Mouse (Mus musculus): ENCODE measurements at regions not wholly inside any gene's neighbourhood (a gene's known extent, or its start where the extent isn't known, plus 50 kb on each side); places are given as distances from the start of the nearest gene placed in this dataset.

GRCm38 (mm10) chr12:15741219-15741618 lies 75.5 kb downstream of the Trib2 start:
- Histone ChIP-seq H3K4me3 (ENCODE audit: insufficient read depth, low read length) (no peak overlapping the region), H3K4me1 (ENCODE audit: control insufficient read depth, insufficient read depth, low read length) (no peaks in the 10 kb centered on the region), H3K27ac (ENCODE audit: insufficient read depth, low read depth, low read length) (no peak overlapping the region)
- TF ChIP-seq CTCF (IDR thresholded peaks at IDR 0.05; ENCODE audit: low read depth, low read length) (no peak), POLR2A (IDR thresholded peaks at IDR 0.05; ENCODE audit: borderline replicate concordance, low read depth, low read length) (no peak)

DNA sequence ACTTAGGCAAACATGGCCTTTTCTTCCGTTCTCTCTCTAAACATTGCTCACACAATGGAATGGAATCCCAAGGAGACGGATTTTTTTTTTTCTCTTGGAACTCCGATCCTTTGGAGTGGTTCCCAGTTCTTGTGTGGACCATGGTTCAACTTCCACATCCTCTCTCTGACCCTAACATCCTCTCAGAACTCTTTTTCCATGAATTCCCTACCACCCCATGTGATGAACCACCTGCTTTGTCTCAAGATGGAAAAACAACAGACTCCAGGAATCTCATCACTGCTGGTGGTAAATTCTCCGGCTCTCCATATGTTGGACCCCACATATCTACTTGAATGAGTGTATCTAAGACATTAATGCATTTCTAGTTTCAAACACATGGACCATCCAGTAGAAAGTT lies 77.7 kb downstream of the Trib2 start:
- Histone ChIP-seq H3K4me3 (ENCODE audit: insufficient read depth, low read length) (no peak overlapping the region), H3K27ac (ENCODE audit: insufficient read depth, low read depth, low read length) (no peak overlapping the region), H3K4me1 (ENCODE audit: control insufficient read depth, insufficient read depth, low read length) (no peaks in the 10 kb centered on the region)
- no peak for TF ChIP-seq CTCF (IDR thresholded peaks at IDR 0.05; ENCODE audit: low read depth, low read length)
- TF ChIP-seq POLR2A (IDR thresholded peaks at IDR 0.05; ENCODE audit: borderline replicate concordance, low read depth, low read length), result no peak

GRCm38 (mm10) chr12:15731261-15731660 lies 85.5 kb downstream of the Trib2 start:
- H3K4me3 ChIP-seq (ENCODE audit: insufficient read depth, low read length), result no peak overlapping the region
- H3K27ac ChIP-seq (ENCODE audit: insufficient read depth, low read depth, low read length), result no peak overlapping the region
- no peaks in the 10 kb centered on the region for H3K4me1 ChIP-seq (ENCODE audit: control insufficient read depth, insufficient read depth, low read length)
- TF ChIP-seq POLR2A (IDR thresholded peaks at IDR 0.05; ENCODE audit: borderline replicate concordance, low read depth, low read length) (no peak), CTCF (IDR thresholded peaks at IDR 0.05; ENCODE audit: low read depth, low read length) (no peak)

DNA sequence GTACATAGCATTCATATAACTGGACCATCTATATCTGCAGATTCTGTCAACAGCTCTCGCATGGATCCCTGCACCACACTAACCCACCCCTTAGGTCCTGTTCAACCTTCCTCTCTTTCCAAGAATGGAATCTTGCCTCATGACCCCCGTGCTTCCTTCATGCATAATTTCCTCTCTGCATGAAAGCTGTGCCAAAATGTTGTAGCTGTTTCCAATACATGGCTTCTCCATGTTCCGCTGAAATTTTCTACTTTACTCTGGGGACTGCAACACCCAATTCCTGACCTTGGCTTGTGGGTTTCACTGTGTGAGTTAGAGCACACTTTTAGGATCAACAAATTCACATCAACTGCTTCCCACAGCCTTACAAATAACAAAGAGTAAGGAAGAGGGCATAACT lies 87.0 kb downstream of the Trib2 start:
- TF ChIP-seq CTCF (IDR thresholded peaks at IDR 0.05; ENCODE audit: low read depth, low read length) (no peak), POLR2A (IDR thresholded peaks at IDR 0.05; ENCODE audit: borderline replicate concordance, low read depth, low read length) (no peak)
- Histone ChIP-seq H3K4me3 (ENCODE audit: insufficient read depth, low read length) (no peak overlapping the region), H3K27ac (ENCODE audit: insufficient read depth, low read depth, low read length) (no peak overlapping the region), H3K4me1 (ENCODE audit: control insufficient read depth, insufficient read depth, low read length) (no peaks in the 10 kb centered on the region)

- Histone ChIP-seq H3K27ac (ENCODE audit: insufficient read depth, low read depth, low read length) (no peak overlapping the region), H3K4me1 (ENCODE audit: control insufficient read depth, insufficient read depth, low read length) (peaks cover 19% of the 10 kb centered on the region), H3K4me3 (ENCODE audit: insufficient read depth, low read length) (no peak overlapping the region)
- TF ChIP-seq CTCF (IDR thresholded peaks at IDR 0.05; ENCODE audit: low read depth, low read length), result no peak
- TF ChIP-seq POLR2A (IDR thresholded peaks at IDR 0.05; ENCODE audit: borderline replicate concordance, low read depth, low read length), result no peak
Observed at GRCm38 (mm10) chr12:15723529-15723928, 93.2 kb downstream of the Trib2 start.

- TF ChIP-seq CTCF (IDR thresholded peaks at IDR 0.05; ENCODE audit: low read depth, low read length) (no peak), POLR2A (IDR thresholded peaks at IDR 0.05; ENCODE audit: borderline replicate concordance, low read depth, low read length) (no peak)
- no peak overlapping the region for H3K27ac ChIP-seq (ENCODE audit: insufficient read depth, low read depth, low read length)
- H3K4me3 ChIP-seq (ENCODE audit: insufficient read depth, low read length), result no peak overlapping the region
- peaks cover 30% of the 10 kb centered on the region for H3K4me1 ChIP-seq (ENCODE audit: control insufficient read depth, insufficient read depth, low read length)
Observed at GRCm38 (mm10) chr12:15722161-15722560, 94.6 kb downstream of the Trib2 start.

- Histone ChIP-seq H3K4me3 (ENCODE audit: insufficient read depth, low read length) (no peak overlapping the region), H3K4me1 (ENCODE audit: control insufficient read depth, insufficient read depth, low read length) (peaks cover 31% of the 10 kb centered on the region), H3K27ac (ENCODE audit: insufficient read depth, low read depth, low read length) (0 out of 2 replicates have a peak overlapping the region, but pooled peaks have one; percentile 3)
- TF ChIP-seq POLR2A (IDR thresholded peaks at IDR 0.05; ENCODE audit: borderline replicate concordance, low read depth, low read length) (no peak), CTCF (IDR thresholded peaks at IDR 0.05; ENCODE audit: low read depth, low read length) (no peak)
Observed at GRCm38 (mm10) chr12:15720171-15720570, 96.6 kb downstream of the Trib2 start.

DNA sequence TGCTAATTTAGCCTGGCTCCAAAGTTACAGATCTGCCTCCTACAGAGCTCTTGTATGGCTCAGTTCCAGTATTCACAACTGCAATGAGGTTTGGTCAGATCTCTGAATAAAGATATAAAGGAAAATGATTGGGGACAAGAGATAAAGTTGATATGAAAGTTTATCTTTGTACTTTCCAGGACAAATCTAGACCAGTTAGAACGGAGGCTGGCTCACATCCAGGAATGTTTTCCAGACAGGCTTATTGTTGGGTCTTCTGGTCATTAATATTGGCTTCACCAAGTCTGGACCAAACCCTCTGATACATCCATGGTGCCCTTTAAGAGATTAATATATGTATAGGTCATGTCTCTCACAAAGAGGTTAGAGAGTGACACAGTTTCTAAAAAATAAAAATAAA lies 97.9 kb downstream of the Trib2 start:
- Histone ChIP-seq H3K4me3 (ENCODE audit: insufficient read depth, low read length) (no peak overlapping the region), H3K4me1 (ENCODE audit: control insufficient read depth, insufficient read depth, low read length) (peaks cover 31% of the 10 kb centered on the region), H3K27ac (ENCODE audit: insufficient read depth, low read depth, low read length) (no peak overlapping the region)
- no peak for TF ChIP-seq CTCF (IDR thresholded peaks at IDR 0.05; ENCODE audit: low read depth, low read length)
- TF ChIP-seq POLR2A (IDR thresholded peaks at IDR 0.05; ENCODE audit: borderline replicate concordance, low read depth, low read length), result no peak

- peaks cover 31% of the 10 kb centered on the region for H3K4me1 ChIP-seq (ENCODE audit: control insufficient read depth, insufficient read depth, low read length)
- peak overlapping the region; percentile 63 for H3K27ac ChIP-seq (ENCODE audit: insufficient read depth, low read depth, low read length)
- H3K4me3 ChIP-seq (ENCODE audit: insufficient read depth, low read length), result no peak overlapping the region
- no peak for TF ChIP-seq POLR2A (IDR thresholded peaks at IDR 0.05; ENCODE audit: borderline replicate concordance, low read depth, low read length)
- TF ChIP-seq CTCF (IDR thresholded peaks at IDR 0.05; ENCODE audit: low read depth, low read length), result no peak
Observed at GRCm38 (mm10) chr12:15717989-15718388, 98.7 kb downstream of the Trib2 start.

DNA sequence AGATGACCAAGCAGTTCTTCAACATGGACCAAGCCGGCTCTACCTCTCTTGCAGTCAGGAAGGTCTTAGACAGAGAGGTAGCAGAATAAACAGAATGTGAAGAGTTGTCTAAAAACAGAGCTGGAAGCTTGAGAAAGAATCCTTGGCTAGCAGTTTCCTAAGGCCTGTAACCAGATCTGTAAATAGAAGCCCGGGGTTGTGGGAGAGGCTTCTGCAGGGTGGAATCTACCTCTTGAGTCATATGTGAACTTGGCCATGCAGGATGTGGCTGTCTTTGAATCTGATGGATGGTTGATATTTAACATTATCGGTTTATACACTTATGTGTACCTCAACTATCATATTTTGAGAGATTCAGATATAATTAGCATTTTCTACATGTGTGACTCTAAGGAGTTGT lies 99.4 kb downstream of the Trib2 start:
- Histone ChIP-seq H3K27ac (ENCODE audit: insufficient read depth, low read depth, low read length) (peak overlapping the region; percentile 63), H3K4me1 (ENCODE audit: control insufficient read depth, insufficient read depth, low read length) (peaks cover 31% of the 10 kb centered on the region), H3K4me3 (ENCODE audit: insufficient read depth, low read length) (no peak overlapping the region)
- TF ChIP-seq CTCF (IDR thresholded peaks at IDR 0.05; ENCODE audit: low read depth, low read length) (no peak), POLR2A (IDR thresholded peaks at IDR 0.05; ENCODE audit: borderline replicate concordance, low read depth, low read length) (no peak)

GRCm38 (mm10) chr12:15713623-15714022 lies 103.1 kb downstream of the Trib2 start:
- no peak overlapping the region for H3K27ac ChIP-seq (ENCODE audit: insufficient read depth, low read depth, low read length)
- TF ChIP-seq CTCF (IDR thresholded peaks at IDR 0.05; ENCODE audit: low read depth, low read length) (no peak), POLR2A (IDR thresholded peaks at IDR 0.05; ENCODE audit: borderline replicate concordance, low read depth, low read length) (no peak)
- H3K4me3 ChIP-seq (ENCODE audit: insufficient read depth, low read length), result no peak overlapping the region
- H3K4me1 ChIP-seq (ENCODE audit: control insufficient read depth, insufficient read depth, low read length), result peaks cover 12% of the 10 kb centered on the region
